Mouse (Mus musculus) embryonic facial prominence, embryonic 14.5 days (tissue): ENCODE measurements around the gene Gdap2. TPM values are rescaled to one million over a fixed set of nuclear protein-coding genes. Genes with fewer than 3 reads are reported as not detected.

Source experiments
- ATAC-seq: fragments of 200-750 bp; cut with Nextera tagmentation; 2 replicates; pipeline ENCODE4 v1.8.0; 2017; ENCODE audit warnings: low read depth, moderate number of reproducible peaks, moderate TSS enrichment
- DNase-seq: peaks from one replicate; pipeline ENCODE4 v3.0.0-alpha.2; 2015; ENCODE audit warnings: low spot score
- H3K27ac ChIP-seq: fragments of 300-500 bp; sonication (generic); replicated peaks from 2 replicates; pipeline ENCODE4 v1.5.1; 2014; ENCODE audit warnings: low read depth, mild to moderate bottlenecking, low read length, moderate library complexity
- H3K27me3 ChIP-seq: fragments of 300-500 bp; sonication (generic); replicated peaks from 2 replicates; pipeline ENCODE4 v1.6.1; 2014; ENCODE audit warnings: low read length; ENCODE audit not compliant: control insufficient read depth, insufficient read depth
- H3K36me3 ChIP-seq: fragments of 300-500 bp; sonication (generic); 2 replicates; pipeline ENCODE4 v1.6.1; 2014; ENCODE audit warnings: low read length, mixed read lengths; ENCODE audit not compliant: control insufficient read depth, insufficient read depth
- H3K4me1 ChIP-seq: fragments of 300-500 bp; sonication (generic); 2 replicates; pipeline ENCODE4 v1.6.1; 2014; ENCODE audit warnings: antibody characterized with exemption, low read length; ENCODE audit not compliant: control insufficient read depth, insufficient read depth
- H3K4me2 ChIP-seq: fragments of 300-500 bp; sonication (generic); 2 replicates; pipeline ENCODE4 v1.6.1; 2014; ENCODE audit warnings: low read depth, mild to moderate bottlenecking, low read length, moderate library complexity, mixed read lengths
- H3K4me3 ChIP-seq: fragments of 300-500 bp; sonication (generic); 2 replicates; pipeline ENCODE4 v1.5.1; 2014; ENCODE audit warnings: low read depth, mild to moderate bottlenecking, low read length
- H3K9ac ChIP-seq: fragments of 300-500 bp; sonication (generic); 2 replicates; pipeline ENCODE4 v1.6.1; 2014; ENCODE audit warnings: low read depth, mild to moderate bottlenecking, low read length, moderate library complexity, mixed read lengths
- H3K9me3 ChIP-seq: fragments of 300-500 bp; sonication (generic); 2 replicates; pipeline ENCODE4 v1.6.1; 2016; ENCODE audit warnings: low read length; ENCODE audit not compliant: control insufficient read depth
- WGBS: fragments of 180-500 bp; shearing (Covaris S2); extraction: QIAGEN DNeasy Blood & Tissue Kit; methylation state at CpG from one replicate; pipeline ENCODE4 v1.1.7; 2014; 5-methylcytosine and 5-hydroxymethylcytosine counted together
- polyA plus RNA-seq: library from polyadenylated mRNA; unstranded; fragments of >200 nt; fragmentation: Nextera tagmentation; extraction: Ambion mirVana; gene quantifications from 2 replicates; pipeline ENCODE4 v1.2.1, GENCODE M21; 2014

The Gdap2 gene
- polyA plus RNA-seq, 1 experiment from 2014 or later: 33.1 TPM

GRCm38 (mm10) chr3:100176031-100176430 lies 13.8 kb downstream of the Gdap2 start:
- 89% methylated on average over 2 of the region's 2 CpGs for WGBS
- no peaks in the 10 kb centered on the region for H3K9me3 ChIP-seq
- H3K9ac ChIP-seq: no peak overlapping the region
- ATAC-seq (no peak), DNase-seq (no peak)
- H3K27ac ChIP-seq: no peak overlapping the region
- H3K4me1 ChIP-seq: no peaks in the 10 kb centered on the region
- H3K36me3 ChIP-seq: peaks cover 85% of the 10 kb centered on the region
- H3K27me3 ChIP-seq: no peaks in the 10 kb centered on the region
- H3K4me2 ChIP-seq: no peak overlapping the region
- no peak overlapping the region for H3K4me3 ChIP-seq

GRCm38 (mm10) chr3:100180471-100180870 lies 18.3 kb downstream of the Gdap2 start:
- H3K4me3 ChIP-seq: no peak overlapping the region
- H3K27ac ChIP-seq: no peak overlapping the region
- no peaks in the 10 kb centered on the region for H3K9me3 ChIP-seq
- no peak for DNase-seq
- H3K9ac ChIP-seq: no peak overlapping the region
- H3K4me1 ChIP-seq: no peaks in the 10 kb centered on the region
- H3K4me2 ChIP-seq: no peak overlapping the region
- WGBS: 67% methylated on average over 3 of the region's 3 CpGs
- no peak for ATAC-seq
- H3K36me3 ChIP-seq: peaks cover 68% of the 10 kb centered on the region
- no peaks in the 10 kb centered on the region for H3K27me3 ChIP-seq

GRCm38 (mm10) chr3:100189444-100189843 lies 27.3 kb downstream of the Gdap2 start:
- H3K36me3 ChIP-seq: peaks cover 47% of the 10 kb centered on the region
- no peak overlapping the region for H3K4me3 ChIP-seq
- H3K4me2 ChIP-seq: no peak overlapping the region
- DNase-seq: peak; percentile 87
- no peaks in the 10 kb centered on the region for H3K27me3 ChIP-seq
- no peak overlapping the region for H3K9ac ChIP-seq
- H3K9me3 ChIP-seq: no peaks in the 10 kb centered on the region
- 41% methylated on average over 1 of the region's 1 CpGs for WGBS
- H3K4me1 ChIP-seq: no peaks in the 10 kb centered on the region
- no peak overlapping the region for H3K27ac ChIP-seq
- 0 out of 2 replicates have a peak, but pooled peaks have one; percentile 37 for ATAC-seq

- Histone ChIP-seq H3K9me3 (no peaks in the 10 kb centered on the region), H3K4me2 (no peak overlapping the region), H3K36me3 (peaks cover 48% of the 10 kb centered on the region), H3K4me1 (no peaks in the 10 kb centered on the region), H3K27ac (no peak overlapping the region), H3K4me3 (no peak overlapping the region), H3K9ac (no peak overlapping the region), H3K27me3 (no peaks in the 10 kb centered on the region)
- WGBS: 85% methylated on average over 11 of the region's 11 CpGs
- DNase-seq (no peak), ATAC-seq (no peak)
These were observed 27.7 kb downstream of the Gdap2 start for GRCm38 (mm10) chr3:100189861-100190260.

GRCm38 (mm10) chr3:100194210-100194609 lies 32.0 kb downstream of the Gdap2 start:
- 41% methylated on average over 5 of the region's 5 CpGs for whole genome bisulfite sequencing
- H3K4me2 ChIP-seq: no peak overlapping the region
- H3K36me3 ChIP-seq: peaks cover 60% of the 10 kb centered on the region
- H3K4me3 ChIP-seq: no peak overlapping the region
- no peak overlapping the region for H3K27ac ChIP-seq
- no peak for ATAC-seq
- no peak for DNase-seq
- H3K9ac ChIP-seq: no peak overlapping the region
- H3K27me3 ChIP-seq: no peaks in the 10 kb centered on the region
- H3K4me1 ChIP-seq: no peaks in the 10 kb centered on the region
- no peaks in the 10 kb centered on the region for H3K9me3 ChIP-seq

GRCm38 (mm10) chr3:100201554-100201953 lies 39.4 kb downstream of the Gdap2 start:
- Histone ChIP-seq H3K9ac (no peak overlapping the region), H3K4me1 (no peaks in the 10 kb centered on the region), H3K27ac (no peak overlapping the region), H3K36me3 (peaks cover 69% of the 10 kb centered on the region), H3K9me3 (no peaks in the 10 kb centered on the region), H3K4me3 (no peak overlapping the region), H3K27me3 (no peaks in the 10 kb centered on the region), H3K4me2 (no peak overlapping the region)
- no peak for ATAC-seq
- DNase-seq: no peak
- 90% methylated on average over 7 of the region's 7 CpGs for WGBS

- Histone ChIP-seq H3K9me3 (no peaks in the 10 kb centered on the region), H3K9ac (no peak overlapping the region), H3K27me3 (no peaks in the 10 kb centered on the region), H3K27ac (0 out of 2 replicates have a peak overlapping the region, but pooled peaks have one; percentile 3), H3K4me3 (no peak overlapping the region), H3K36me3 (peaks cover 33% of the 10 kb centered on the region), H3K4me2 (no peak overlapping the region), H3K4me1 (no peaks in the 10 kb centered on the region; the same call in 1 of the 2 replicates)
- WGBS: 35% methylated on average over 1 of the region's 1 CpGs
- no peak for ATAC-seq
- DNase-seq: peak; percentile 41
These were observed 44.8 kb downstream of the Gdap2 start for GRCm38 (mm10) chr3:100206973-100207372.

GRCm38 (mm10) chr3:100215469-100215868 lies 53.3 kb downstream of the Gdap2 start:
- Histone ChIP-seq H3K4me2 (no peak overlapping the region), H3K4me1 (no peaks in the 10 kb centered on the region), H3K27ac (no peak overlapping the region), H3K27me3 (no peaks in the 10 kb centered on the region), H3K4me3 (no peak overlapping the region), H3K9me3 (no peaks in the 10 kb centered on the region), H3K9ac (no peak overlapping the region), H3K36me3 (no peaks in the 10 kb centered on the region)
- DNase-seq: no peak
- no peak for ATAC-seq
- WGBS: 81% methylated on average over 5 of the region's 5 CpGs

- DNase-seq: no peak
- no peak for ATAC-seq
- Histone ChIP-seq H3K36me3 (no peaks in the 10 kb centered on the region), H3K27me3 (no peaks in the 10 kb centered on the region), H3K4me3 (no peak overlapping the region), H3K9me3 (no peaks in the 10 kb centered on the region), H3K4me2 (no peak overlapping the region), H3K9ac (no peak overlapping the region), H3K27ac (no peak overlapping the region), H3K4me1 (no peaks in the 10 kb centered on the region)
- WGBS: 74% methylated on average over 12 of the region's 12 CpGs
These were observed 63.3 kb downstream of the Gdap2 start for GRCm38 (mm10) chr3:100225326-100225959.
